Mouse (Mus musculus) cerebellum, adult 11-12 months (tissue): ENCODE results near the gene Adap2.
"Not testable (repeated sequence)": the region's sequence is repeated elsewhere in the genome, so short reads cannot be mapped to it uniquely, and the experiment has no call there.

ENCODE experiments used
- DNase-seq: peaks from one replicate; pipeline ENCODE4 v3.0.0; 2022

Adap2 gene

DNA sequence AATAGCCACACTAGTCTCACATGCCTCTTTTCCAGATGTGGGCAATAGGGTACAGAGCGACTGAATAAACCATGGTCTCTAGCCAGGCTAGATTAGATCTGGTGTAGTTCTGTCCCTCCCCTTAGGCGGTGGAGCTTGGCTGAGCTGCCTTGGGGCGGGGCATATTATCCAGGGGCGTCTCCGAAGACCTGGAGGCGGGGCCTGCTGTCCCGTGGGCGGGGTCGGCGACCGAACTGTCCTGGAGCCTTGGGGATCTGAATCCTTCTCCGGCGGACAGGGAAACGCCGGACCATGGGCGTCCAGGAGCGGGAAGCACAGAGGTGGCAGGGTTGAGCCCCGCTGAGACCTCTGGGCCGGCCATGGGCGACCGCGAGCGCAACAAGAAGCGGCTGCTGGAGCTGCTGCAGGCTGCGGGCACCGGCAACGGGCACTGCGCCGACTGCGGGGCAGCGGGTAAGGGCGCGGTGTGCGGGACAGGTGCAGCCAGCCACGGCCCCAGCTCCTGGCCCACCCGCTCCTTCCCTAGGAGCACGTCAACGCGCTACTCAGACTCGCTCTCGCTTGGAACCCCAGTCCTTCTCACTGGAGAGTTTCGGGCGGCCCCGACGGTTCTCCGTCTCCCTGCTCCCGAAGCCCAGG, at the start of gene Adap2:
Gene Adap2, plus strand, starts transcription at position 249 of the 639 bp plus-strand sequence.
- peak; percentile 40 for DNase-seq

GRCm38 (mm10) chr11:80104407-80104806, 49.5 kb upstream of the Adap2 start:
- DNase-seq = no peak

DNA sequence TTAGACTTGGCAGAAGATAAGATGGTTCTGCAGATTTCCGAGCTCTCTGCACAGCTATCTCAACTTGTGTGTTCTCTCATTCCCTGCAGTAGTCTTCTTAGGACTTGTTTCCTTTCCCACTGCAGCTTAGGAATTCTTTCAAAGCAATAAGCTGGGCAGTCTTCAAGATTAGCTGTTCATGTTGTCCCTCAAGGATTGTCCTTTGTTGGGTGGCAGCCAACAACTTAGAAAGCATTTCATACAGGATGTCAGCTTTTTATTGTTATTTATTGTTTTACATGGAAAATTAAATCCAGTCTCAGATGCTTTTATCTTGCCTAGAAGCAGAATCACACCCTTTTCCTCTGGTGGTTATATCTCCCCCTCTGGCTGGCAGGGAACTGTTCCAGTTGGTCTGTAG, 37.5 kb upstream of the Adap2 start:
- no peak for DNase-seq

- DNase-seq = no peak
These were observed 21.9 kb upstream of the Adap2 start for GRCm38 (mm10) chr11:80132050-80132449.

DNA sequence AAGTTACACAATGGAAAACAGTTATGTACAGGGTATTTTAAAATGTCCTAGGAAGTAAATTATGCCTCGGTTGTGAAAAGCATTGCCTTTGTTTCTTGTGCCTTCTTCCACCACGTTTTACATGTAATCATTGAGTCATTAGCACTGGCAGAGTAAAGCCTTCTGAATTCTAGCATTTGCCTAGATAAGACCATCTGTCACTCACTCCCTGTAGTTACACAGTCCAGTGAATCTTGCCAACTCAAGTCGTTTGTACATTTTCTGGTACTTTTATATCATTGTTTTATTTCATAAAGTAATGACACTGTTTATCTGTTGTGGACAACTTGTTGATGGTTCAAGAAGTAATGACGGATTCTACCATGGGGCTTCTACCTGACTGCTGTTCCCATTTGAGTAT, 19.2 kb upstream of the Adap2 start:
- no peak for DNase-seq

DNA sequence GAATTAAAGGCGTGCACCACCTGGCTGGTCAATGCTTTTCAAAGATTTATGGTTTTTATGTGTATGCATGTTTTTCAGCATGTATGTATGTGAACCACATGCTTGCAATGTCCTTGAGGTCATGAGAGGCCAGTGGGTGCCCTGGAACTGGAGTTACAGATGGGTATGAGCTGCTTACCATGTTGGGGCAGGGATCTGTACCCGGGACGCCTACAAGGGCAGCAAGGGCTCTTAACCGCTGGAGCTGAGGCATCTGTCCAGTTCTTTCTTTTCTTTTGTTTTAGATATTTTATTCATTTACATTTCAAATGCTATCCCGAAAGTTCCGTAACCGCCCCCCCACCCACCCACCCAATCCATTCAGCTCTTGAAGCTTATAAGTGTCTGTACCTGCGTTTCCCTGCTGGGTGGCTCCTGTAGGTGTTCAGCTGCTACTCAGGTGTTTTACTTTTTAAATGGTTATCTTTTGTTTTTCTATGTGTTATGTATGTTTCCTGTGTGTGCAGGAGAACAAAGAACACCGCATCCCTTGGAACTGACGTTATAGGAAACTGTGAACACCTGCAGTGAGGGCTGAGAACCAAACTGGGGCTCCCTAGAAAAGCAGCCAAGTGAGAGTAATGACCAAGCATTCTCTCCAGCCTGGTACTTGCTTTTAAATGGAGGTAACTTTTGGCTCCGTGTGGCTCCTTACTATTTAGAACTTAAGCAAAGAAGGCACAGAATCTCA, 17.8 kb upstream of the Adap2 start:
- DNase-seq = no peak

DNA sequence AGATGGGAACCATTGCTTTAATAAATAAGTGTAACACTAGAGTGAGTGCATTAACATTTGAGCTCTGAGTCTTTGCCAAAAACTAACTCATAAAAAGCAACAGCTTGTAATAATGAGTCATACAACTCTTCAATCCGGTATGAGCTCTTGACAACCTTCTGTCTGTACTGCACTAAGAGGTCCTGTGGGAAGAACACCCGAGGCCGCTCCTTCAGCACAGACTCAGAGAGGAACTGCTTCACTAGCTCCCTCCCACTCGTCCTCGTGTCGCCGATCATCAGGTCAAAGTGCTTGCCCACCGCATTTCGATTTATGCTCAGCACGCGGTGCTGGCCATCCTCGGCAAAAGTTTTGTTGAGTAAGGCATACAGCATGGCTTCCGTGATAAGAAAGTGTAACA, 17.1 kb upstream of the Adap2 start:
- no peak for DNase-seq

DNA sequence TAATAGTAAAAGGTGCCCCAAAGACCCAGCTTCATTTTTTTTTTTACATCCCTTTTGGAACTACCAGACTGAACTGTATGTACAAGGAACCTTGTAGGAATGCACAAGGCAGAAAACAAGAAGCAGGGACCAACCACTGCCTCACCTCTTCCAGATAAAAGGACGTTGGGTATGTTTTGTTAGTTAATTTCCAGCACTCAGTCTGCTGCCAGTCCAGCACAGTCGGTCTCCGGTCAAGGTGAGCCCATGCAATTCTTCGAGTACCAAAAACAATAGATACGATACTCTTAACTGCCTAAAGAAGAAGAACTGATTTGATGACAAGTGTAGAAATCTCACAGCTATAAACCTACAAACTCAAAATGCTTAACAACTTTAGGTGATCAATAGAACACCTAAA, 16.1 kb upstream of the Adap2 start:
- no peak for DNase-seq

DNA sequence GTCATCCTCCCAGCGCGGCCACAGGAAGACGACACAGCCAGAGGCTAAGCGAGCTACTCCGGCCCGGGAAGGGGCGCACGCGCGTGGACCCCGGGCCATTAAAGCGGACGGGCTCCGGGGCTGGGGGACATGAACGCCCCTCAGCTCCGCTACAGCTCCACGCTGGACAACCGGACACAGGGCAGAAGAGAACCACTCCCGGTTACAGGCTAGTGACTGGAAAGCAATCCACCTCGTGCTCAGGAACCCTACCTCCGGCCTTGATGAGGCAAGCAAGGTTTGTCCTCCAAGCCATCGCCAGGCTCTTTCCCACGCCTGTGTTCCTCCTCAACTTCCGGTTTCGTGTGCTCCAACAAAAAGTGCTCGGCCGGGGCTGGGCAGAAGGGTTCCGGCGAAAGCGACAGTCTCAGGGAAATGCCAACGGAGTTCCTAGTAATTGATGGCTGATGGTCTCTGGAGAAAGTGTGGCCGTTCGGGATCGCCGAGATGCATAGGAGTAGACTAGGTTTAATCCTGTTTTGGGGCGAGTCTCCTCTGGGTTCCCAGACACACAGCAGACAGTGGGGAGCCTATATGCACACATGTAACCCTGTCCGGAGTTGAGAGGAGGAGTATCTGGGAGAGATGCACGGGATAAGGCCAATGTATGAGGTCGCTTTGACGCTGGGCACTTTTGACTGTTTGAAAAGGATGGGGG, 11.9 kb upstream of the Adap2 start, which contains the start of gene Tefm:
Gene Tefm, minus strand, starts transcription at position 351 of the 697 bp plus-strand sequence.
- DNase-seq = peak; percentile 80

- DNase-seq = no peak
These were observed 11.0 kb upstream of the Adap2 start for GRCm38 (mm10) chr11:80142872-80143271.

DNA sequence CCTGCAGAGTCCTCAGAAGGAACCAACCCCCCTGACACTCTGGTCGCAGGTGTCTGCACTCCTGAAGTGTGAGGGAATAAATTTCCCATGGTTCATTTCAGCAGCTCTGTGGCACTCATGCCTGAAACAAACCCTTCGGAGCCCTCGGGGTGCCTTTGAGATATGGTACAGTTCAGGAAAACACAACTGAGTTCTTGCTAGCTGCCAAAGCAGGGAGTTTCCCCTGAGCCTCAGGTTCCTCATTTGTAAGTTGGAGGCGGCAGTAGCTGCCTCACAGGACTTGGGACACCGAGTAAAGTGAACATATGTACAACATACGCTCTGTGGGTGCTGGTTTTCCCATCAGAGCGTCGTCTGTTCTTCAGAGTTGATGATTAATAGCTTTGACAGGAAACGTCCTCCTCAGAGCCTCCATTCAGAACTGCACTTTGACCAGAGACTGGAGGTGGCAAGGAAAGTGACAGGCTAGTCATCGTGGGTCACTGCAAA, 8.1 kb upstream of the Adap2 start:
- no peak for DNase-seq

- DNase-seq = no peak
These were observed 6.2 kb upstream of the Adap2 start for GRCm38 (mm10) chr11:80147748-80148147.

DNA sequence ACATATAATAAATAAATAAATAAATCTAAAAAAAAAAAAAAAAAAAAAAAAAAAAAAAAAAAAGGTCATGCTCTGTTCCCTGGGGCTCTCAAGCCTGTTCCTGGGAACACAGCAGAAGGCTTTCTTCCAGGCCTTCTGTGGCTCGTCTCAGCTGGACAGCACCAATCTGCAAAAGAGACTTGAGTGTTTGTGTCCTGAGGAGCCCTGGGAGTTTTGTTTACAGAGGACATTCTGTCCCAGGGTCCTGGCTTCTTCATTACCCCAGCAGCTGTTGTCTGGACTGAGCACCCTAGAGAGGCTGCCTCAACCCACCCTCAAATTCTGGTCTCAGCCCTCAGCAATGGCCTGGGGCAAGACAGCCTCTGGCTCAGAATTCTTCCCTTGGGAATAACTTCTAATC, 5.6 kb upstream of the Adap2 start:
- no peak for DNase-seq

- not testable (repeated sequence) for DNase-seq
These were observed 4.9 kb upstream of the Adap2 start for GRCm38 (mm10) chr11:80148974-80149373.

- DNase-seq = no peak
These were observed 4.4 kb upstream of the Adap2 start for GRCm38 (mm10) chr11:80149412-80150023.

DNA sequence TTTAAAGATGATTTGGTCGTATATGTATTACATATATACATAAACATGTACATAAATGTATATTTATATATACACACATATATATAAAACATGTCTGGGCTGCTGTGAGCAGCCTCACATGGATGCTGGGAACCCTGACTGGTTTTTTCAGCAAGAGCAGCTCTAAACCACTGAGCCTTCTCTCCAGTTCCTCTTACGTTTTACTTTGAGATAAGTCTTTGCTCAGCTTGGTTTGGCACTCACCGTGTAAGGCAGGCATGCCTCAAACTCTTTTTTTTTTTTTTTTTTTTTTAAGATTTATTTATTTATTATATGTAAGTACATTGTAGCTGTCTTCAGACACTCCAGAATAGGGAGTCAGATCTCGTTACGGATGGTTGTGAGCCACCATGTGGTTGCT, 3.3 kb upstream of the Adap2 start:
- DNase-seq = no peak

- no peak for DNase-seq
These were observed 2.4 kb upstream of the Adap2 start for GRCm38 (mm10) chr11:80151541-80151940.

DNA sequence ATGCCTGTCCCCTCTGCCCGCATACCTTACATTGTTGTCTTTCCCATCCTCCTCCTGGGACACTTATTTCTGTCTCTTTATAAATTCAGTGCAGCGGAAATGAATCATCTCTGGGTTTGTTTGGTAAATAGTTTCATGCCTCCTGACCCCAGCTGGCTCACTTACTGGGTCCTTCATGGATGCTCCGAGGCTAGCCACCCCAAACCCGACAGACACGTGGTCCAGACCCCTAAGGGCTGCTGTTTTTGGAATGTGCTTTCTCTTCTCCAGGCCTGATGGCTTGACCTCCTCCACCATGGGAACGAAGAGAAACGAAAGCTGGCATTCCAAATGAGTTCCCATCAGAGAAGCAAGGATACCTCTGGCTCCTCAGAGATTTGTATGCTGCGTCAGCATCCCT, 1.5 kb upstream of the Adap2 start:
- no peak for DNase-seq

DNA sequence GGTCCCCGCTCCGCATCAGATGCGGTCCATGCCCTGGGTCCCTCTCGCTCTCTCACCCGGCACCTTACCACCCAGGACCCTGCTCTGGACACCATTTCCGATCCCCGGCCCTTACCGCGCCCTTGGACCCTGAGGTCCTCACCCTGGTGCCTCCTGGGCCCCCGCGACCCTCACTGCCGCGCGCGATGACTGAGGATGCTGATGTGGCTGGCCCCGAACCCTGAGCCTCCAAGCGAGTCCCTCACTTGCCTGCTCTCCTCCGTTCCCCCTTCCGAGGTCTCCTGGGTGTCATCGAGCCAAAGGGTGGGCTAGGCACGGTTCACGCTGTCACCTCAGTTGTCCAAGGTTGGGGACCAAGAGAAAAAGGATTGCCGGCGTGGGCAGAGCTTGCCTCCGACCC, 596 bp downstream of the Adap2 start:
- no peak for DNase-seq

GRCm38 (mm10) chr11:80155541-80155940, 1.6 kb downstream of the Adap2 start:
- no peak for DNase-seq

DNA sequence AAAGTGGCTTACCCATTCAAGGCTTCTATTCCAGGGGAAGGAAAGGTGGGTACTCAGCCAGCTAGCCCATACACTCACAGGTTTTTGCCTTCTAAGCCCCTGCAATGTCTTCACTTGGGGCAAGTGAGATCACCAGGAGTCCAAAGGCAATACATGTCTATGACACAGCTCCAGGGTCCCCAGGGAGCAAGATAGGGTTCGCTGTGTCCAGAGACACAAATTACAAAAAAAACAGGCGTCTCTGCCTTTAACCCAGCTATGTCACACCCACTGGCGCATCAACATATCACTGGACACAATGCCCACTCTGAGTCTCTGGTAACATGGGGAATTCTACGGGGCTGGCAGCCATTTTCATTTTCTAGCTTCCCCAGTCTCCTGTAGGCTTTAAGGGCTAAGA, 2.1 kb downstream of the Adap2 start:
- no peak for DNase-seq

DNA sequence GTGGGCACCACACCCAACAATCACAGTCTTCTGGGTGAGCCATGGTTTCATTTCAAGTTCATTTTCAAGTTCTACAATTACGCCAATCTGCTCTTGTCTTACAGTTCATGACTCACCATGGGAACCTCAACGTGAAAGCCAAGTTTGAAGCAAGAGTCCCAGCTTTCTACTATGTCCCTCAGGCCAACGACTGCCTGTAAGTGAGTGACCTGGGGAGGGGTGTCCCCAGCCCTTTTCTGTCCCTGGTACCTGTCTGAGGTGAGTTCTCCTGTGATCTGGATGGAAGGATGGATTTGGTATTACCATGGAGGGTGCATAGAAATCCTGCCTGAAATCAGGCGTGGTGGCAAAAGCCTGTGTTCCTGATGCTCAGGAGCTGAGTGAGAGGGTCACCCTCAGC, 2.9 kb downstream of the Adap2 start:
- DNase-seq = no peak

- no peak for DNase-seq
These were observed 5.1 kb downstream of the Adap2 start for GRCm38 (mm10) chr11:80159018-80159417.
